Mouse (Mus musculus) C2C12 (cell line): ENCODE data around the gene Pax1.

Experiments
- CTCF ChIP-seq: IDR thresholded peaks from one replicate; pipeline ENCODE4 v1.5.1; 2011; ENCODE audit not compliant: control insufficient read depth, insufficient read depth, insufficient read length
- MAX ChIP-seq: IDR thresholded peaks from one replicate; pipeline ENCODE4 v1.6.1; 2011; ENCODE audit warnings: mild to moderate bottlenecking, control low read depth

- TF ChIP-seq MAX (no peak), CTCF (no peak)
Observed at GRCm38 (mm10) chr2:147362316-147362715, 591 bp downstream of the Pax1 start.
